Mouse (Mus musculus) yolk sac, embryonic 10.5 days (tissue): ENCODE results near the gene Ech1.

Experiments
- DNase-seq: peaks from one replicate; pipeline ENCODE4 v3.0.0-alpha.2; 2017; ENCODE audit warnings: low spot score

The Ech1 gene

DNA sequence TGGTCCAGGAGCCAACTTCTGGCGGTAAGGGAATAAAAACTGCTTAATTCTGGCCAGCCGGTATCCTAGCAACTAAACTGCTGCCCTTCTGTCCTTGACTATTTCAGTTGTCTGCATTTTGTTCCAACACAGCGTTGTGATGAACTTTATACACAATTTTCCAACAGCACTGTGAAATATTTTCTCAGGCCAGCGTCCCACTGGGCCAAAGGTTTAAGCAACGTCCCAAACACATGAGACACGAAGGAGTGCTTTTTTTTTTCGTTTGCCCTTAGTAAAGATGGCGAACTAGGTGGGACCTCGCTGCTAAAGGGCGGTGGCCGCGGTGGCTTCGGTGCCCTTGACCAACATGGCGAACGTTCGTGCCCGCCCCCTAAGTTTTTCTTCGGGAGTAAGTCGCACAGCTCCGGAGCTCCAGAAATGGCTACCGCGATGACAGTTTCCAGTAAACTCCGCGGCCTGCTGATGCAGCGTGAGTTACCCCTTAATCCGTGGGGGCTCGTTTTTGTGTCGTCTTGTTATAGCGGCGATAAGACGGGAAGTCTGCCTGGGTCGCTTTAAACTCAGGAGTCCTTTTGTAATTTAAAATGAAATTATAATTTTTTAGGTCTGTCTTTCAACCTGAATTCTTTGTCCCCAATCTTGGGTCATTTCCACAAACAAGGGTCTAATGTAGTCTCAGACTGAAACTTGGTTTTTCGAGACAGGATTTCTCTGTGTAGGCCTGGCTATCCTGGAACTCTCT lies at the start of gene Ech1:
TSS of gene Ech1 (plus strand) at position 277 of the 745 bp plus-strand sequence.
- DNase-seq: peak; percentile 91

GRCm38 (mm10) chr7:28778825-28779224 lies 46.2 kb upstream of the Ech1 start:
- no peak for DNase-seq

DNA sequence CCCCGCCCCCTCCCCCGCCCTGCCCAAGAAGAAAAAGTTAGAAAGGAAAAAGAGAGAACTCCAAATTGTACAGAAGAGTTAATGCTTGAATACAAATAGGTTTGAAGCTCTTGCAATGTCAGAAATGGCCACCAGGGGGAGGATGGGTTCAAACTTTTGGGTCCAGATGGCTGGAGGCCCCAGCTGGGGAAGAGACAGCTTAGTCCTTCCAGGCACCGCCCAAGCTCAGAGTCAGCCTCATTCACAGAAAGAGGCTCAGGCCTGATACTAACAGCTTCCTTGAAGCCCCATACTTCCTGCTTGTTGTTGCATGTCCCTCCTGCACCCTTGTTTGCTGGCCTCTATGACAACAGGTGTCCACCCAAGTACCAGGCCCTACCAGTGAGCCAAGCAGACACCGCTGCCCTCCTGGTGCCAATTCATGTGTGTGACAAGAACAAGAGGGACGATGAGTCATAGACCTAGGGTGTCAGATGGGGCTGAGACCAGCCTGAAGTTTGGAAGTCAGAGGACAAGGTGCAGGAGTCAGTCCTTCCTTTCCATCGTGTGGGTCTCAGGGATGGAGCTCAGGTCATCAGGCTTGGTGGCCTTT lies 44.9 kb upstream of the Ech1 start:
- peak; percentile 75 for DNase-seq

DNA sequence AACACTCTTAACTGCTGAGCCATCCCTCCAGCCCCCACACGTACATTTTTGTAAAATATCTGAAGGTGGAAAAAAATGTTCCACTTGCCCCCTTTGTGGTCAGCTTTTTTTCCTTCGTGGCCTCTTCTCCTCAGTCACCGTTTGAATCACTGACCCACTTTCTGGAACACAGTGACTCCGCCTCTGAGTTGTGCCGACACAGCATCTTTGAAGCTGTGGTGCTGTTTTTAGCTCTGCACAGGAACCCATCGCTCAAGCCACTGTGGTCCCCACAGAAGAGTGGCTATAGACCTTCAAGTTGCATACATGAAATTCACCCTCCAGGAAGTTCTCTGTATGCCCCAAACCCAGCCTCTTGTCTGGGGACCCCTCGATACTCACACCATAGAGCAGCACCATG lies 44.2 kb upstream of the Ech1 start:
- DNase-seq: no peak

- DNase-seq: no peak
Observed at GRCm38 (mm10) chr7:28781261-28781663, 43.8 kb upstream of the Ech1 start.

GRCm38 (mm10) chr7:28785161-28785560 lies 39.9 kb upstream of the Ech1 start:
- DNase-seq: no peak

GRCm38 (mm10) chr7:28787884-28788283 lies 37.1 kb upstream of the Ech1 start:
- no peak for DNase-seq

- no peak for DNase-seq
Observed at GRCm38 (mm10) chr7:28788307-28789195, 36.5 kb upstream of the Ech1 start, which contains the start of gene Rinl. TSS of gene Rinl (plus strand) at chr7:28788969.

DNA sequence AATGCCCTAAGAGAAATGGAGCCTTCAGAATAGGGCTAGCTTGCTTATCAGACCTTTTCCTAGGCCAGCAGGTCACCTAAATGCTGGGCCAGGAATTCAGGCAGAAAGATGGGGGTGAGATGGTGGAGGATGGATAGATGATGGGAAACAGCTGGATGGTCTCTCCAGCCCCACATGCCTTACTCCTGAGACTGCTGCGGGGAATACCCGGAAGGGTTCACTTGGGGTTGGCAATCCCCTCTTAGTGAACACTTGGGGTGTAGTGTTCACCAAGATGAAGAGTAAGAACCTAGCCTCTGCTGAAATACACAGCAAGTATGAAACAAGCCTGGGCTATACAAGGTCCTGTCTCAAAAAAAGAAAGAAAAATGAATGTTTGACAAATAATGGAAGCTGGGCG lies 35.8 kb upstream of the Ech1 start:
- DNase-seq: no peak

DNA sequence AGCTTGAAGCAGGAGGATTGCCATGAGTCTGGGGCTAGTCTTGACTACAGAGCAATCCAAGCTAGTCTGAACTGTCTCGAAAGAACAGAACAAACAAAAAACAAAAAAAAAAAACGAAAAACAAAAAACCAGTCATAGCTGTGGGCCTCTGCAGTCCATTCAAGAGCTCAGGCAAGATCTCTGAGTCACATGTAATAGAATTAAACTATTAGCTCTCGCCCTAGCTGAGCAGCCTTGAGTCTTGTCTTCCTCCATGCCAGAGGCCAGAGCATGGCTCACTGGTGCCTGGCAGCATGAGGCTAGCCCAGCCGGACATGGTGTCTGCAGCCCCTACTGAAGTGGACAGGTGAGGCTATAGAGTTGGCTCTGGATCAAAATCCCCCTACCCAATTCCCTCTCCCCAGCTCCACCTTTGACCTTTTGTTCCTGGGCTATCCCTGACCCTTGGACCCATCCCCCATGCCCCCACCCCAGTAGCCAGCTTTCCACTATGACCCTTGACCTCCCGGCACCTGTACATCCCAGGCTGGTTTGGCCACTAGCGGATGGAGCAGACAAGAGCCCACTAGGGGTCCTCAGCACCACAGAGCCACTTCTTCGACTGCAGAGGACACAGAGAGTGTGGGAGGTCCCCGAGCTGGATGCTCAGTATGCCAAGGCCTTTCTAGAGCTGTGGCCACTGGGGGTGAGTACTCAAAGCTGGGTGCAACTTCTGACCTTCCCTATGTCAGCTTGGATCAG lies 34.8 kb upstream of the Ech1 start:
- DNase-seq: peak; percentile 90

GRCm38 (mm10) chr7:28791706-28792105 lies 33.3 kb upstream of the Ech1 start:
- DNase-seq: no peak

- no peak for DNase-seq
Observed at GRCm38 (mm10) chr7:28792391-28793185, 32.4 kb upstream of the Ech1 start.

DNA sequence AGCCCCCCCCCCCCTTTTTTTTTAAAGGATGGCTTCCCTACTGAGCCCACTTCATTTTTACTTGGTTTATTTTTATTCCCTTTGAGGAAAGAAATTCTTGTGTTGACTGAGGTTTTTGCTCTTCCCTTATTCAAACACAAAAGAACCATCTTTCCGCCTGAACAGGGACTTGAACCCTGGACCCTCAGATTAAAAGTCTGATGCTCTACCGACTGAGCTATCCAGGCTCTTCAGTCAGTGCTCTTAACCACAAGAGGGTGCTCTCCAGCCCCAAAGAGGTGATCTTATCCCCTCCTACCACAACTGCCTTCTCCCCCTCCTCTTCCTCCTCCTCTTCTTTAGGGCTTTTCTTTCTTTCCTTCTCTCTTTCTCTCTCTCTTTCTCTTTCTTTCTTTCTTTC lies 31.2 kb upstream of the Ech1 start:
- DNase-seq: no peak

DNA sequence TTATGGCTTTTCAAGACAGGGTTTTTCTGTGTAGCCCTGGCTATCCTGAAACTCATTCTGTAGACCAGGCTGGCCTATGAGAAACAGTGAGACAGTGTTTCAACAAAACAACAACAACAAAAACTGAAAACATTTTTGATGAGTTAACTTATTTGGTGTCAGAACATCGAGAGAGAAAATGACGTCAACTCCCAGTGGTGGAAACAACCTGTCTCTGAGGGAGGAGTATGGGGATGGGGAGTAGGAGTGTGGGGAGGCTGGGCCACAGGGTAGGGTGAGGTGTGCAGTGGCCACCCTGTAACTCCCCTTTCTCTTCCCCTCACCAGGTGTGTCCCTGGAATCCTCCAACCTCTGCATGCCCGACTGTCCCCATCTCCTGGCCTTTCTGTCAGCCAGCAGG lies 30.5 kb upstream of the Ech1 start:
- DNase-seq: no peak

DNA sequence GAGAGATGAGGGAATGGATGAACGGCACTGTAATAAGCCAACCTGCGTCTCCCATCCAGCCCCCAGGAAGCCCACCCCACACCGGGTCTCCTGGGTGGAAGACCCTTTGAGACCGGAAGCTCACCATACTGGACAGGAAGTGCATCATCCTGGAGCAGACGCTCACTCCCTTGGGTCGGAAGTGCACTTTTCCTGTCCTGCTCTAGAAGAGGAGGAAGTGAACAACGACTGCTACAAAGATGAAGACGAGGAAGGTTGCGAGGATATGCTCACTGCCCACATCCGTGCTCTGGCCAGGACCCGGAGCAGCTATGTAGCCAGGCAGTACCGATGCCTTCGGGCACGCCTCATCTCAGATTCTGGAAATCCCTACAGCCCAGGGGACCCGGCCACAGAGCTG lies 29.2 kb upstream of the Ech1 start:
- no peak for DNase-seq

GRCm38 (mm10) chr7:28796562-28796975 lies 28.4 kb upstream of the Ech1 start:
- peak; percentile 68 for DNase-seq

DNA sequence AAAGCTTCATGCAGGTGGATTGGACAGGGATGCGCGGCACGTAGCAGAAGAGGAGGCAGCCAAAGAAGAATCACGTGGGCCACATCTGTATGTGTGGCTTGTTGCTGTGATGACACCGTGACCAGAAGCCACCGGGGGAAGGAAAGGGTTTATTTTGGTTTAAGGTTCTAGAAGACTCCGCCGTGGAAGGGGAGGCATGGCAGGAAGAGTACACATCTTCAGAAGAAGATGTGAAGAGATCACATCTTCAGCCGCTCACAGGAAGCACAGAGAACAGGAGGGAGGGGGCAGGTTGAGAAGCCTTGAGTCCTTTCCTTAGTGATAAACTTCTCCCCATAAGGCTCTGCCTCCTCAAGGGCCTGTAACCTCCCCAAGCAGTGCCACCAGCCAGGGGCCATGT lies 25.0 kb upstream of the Ech1 start:
- DNase-seq: no peak

DNA sequence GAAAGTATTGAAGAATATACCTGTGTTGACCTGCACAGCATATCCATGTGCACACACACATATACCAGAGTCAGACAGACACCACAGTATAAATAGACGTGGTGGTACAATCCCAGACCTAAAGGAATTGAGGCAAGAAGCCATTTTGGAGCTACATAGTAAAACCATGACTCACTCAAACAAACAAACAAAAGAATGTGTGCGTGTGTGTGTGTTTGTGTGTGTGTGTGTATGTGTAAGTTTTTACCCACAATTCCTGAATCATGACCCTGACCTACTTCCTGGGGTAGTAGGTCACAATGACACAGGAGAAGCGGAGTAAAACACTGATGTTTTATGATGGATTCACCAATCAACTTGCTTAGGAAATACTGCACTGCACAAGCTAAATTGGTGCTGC lies 23.6 kb upstream of the Ech1 start:
- DNase-seq: no peak

DNA sequence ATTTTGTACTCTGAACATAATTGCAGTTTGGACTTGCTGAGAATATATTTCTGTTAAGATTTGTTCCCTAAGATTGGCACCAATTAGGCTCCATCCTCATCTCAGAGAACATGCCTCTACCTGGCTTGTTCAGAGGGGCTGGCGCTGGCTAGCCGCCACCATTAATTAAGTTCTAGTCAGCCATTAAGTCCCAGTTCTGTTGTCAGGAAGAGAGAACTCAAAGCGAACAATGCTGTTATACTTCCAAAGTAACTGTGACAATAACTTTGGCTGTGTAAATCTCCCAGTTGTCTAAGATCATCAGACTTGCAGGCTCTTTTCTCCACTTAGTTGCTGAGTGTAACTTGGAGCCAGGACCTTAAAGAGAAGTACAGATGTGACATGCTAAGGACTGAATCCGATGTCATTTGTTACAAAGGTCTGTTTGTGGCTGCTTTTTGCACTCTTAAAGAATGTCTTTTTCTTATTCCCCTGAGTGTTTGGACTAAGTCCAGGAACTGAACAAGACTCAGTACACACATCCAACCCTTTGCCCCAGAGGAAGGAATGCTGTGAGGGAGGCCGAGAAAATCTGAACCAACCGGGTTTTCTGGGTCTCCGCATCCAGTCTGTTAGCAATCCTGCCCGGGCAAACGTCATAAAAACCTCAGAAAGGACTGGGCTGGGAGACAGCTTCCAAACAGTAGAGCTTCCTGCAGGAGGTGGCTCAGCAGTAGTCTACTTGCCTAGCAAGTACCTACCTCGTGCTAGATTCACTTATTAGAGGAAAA lies 22.9 kb upstream of the Ech1 start:
- peak; percentile 79 for DNase-seq

DNA sequence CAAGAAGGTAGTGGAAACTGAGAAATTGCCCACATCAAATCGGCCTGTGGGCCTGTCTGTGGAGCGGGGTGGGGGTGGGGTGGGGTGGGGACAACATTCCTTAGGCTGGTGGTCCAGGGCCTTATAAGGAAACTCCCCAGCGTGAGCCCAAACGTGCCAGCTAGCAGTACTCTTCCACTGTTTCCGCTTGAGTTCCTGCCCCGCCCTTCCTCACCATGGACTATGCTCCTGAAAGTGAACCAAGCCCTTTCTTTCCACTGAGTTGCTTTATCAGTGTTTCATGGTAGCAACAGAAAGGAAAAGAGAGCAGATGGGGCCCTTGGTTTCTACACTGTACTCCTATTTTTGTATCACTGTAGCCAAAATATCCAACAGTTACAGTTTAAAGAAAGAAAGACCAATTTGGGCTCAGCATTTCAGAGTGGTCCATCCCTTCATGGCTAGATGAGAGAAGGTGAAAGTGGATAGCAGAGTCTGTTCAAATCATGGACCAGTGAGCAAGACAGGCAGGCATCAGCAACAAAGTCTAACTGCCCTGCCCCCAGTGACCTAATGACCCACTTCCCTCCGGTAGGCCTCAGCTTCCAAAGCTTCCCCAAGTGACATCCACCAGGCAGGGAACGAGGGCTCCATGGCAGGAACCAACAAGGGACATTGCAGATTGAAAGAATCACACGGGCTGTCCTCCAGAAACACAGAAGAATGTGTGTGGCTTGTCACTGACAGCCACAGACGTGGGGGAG lies 22.0 kb upstream of the Ech1 start:
- DNase-seq: peak; percentile 83
